Mouse (Mus musculus) stomach, embryonic 14.5 days (tissue): Measurements from ENCODE around the gene Hoxa6. TPM values are rescaled to one million over a fixed set of nuclear protein-coding genes. Genes with fewer than 3 reads are reported as not detected.

Experiments
- ATAC-seq: fragments of 200-750 bp; cut with Nextera tagmentation; 2 replicates; pipeline ENCODE4 v1.8.0; 2017; ENCODE audit warnings: low read depth, moderate TSS enrichment; ENCODE audit not compliant: insufficient number of reproducible peaks, insufficient read depth, low FRiP score
- H3K27ac ChIP-seq: fragments of 300-500 bp; sonication (generic); 2 replicates; pipeline ENCODE4 v1.5.1; 2014; ENCODE audit warnings: mild to moderate bottlenecking, low read length, moderate library complexity, mixed read lengths
- H3K27me3 ChIP-seq: fragments of 300-500 bp; sonication (generic); 2 replicates; pipeline ENCODE4 v1.6.1; 2014; ENCODE audit warnings: low read length, control low read depth, mixed read lengths; ENCODE audit not compliant: control insufficient read depth, insufficient read depth
- H3K36me3 ChIP-seq: fragments of 300-500 bp; sonication (generic); 2 replicates; pipeline ENCODE4 v1.6.1; 2014; ENCODE audit warnings: mild to moderate bottlenecking, control low read depth, low read length, moderate library complexity, mixed read lengths; ENCODE audit not compliant: control insufficient read depth, insufficient read depth
- H3K4me1 ChIP-seq: fragments of 300-500 bp; sonication (generic); 2 replicates; pipeline ENCODE4 v1.6.1; 2014; ENCODE audit warnings: low read length, control low read depth, mixed read lengths; ENCODE audit not compliant: control insufficient read depth, insufficient read depth
- H3K4me2 ChIP-seq: fragments of 300-500 bp; sonication (generic); replicated peaks from 2 replicates; pipeline ENCODE4 v1.6.1; 2014; ENCODE audit warnings: low read depth, low read length, control low read depth
- H3K4me3 ChIP-seq: fragments of 300-500 bp; sonication (generic); 2 replicates; pipeline ENCODE4 v1.5.1; 2014; ENCODE audit warnings: low read depth, low read length, control low read depth
- H3K9ac ChIP-seq: fragments of 300-500 bp; sonication (generic); replicated peaks from 2 replicates; pipeline ENCODE4 v1.6.1; 2014; ENCODE audit warnings: low read depth, mild to moderate bottlenecking, control low read depth, low read length, moderate library complexity, mixed read lengths
- H3K9me3 ChIP-seq: fragments of 300-500 bp; sonication (generic); 2 replicates; pipeline ENCODE4 v1.6.1; 2016; ENCODE audit warnings: low read depth, low read length, control low read depth; ENCODE audit not compliant: control insufficient read depth
- WGBS: fragments of 180-500 bp; shearing (Covaris S2); extraction: QIAGEN DNeasy Blood & Tissue Kit; methylation state at CpG from one replicate; pipeline ENCODE4 v1.1.7; 2014; 5-methylcytosine and 5-hydroxymethylcytosine counted together
- polyA plus RNA-seq: library from polyadenylated mRNA; unstranded; fragments of >200 nt; fragmentation: Nextera tagmentation; extraction: Ambion mirVana; gene quantifications from 2 replicates; pipeline ENCODE4 v1.2.1, GENCODE M21; 2014

The Hoxa6 gene
- polyA plus RNA-seq, 1 experiment from 2014 or later = 3.4 TPM

GRCm38 (mm10) chr6:52225612-52226568 lies 17.4 kb upstream of the Hoxa6 start:
- peak overlapping the region; percentile 21 for H3K4me2 ChIP-seq
- H3K4me3 ChIP-seq = peak overlapping the region; percentile 18; the same call in 1 of the 2 replicates
- no peak overlapping the region for H3K9ac ChIP-seq
- H3K4me1 ChIP-seq = no peaks in the 10 kb centered on the region
- H3K27ac ChIP-seq = no peak overlapping the region
- ATAC-seq = no peak
- H3K9me3 ChIP-seq = no peaks in the 10 kb centered on the region
- H3K27me3 ChIP-seq = peaks cover 55% of the 10 kb centered on the region
- H3K36me3 ChIP-seq = no peaks in the 10 kb centered on the region
- WGBS = 3% methylated on average over 69 of the region's 69 CpGs

- H3K27me3 ChIP-seq = peaks cover 61% of the 10 kb centered on the region
- H3K9me3 ChIP-seq = no peaks in the 10 kb centered on the region
- H3K27ac ChIP-seq = no peak overlapping the region
- no peak overlapping the region for H3K9ac ChIP-seq
- peak overlapping the region; percentile 18; the same call in 1 of the 2 replicates for H3K4me3 ChIP-seq
- ATAC-seq = no peak; the same call in 1 of the 2 replicates
- H3K36me3 ChIP-seq = no peaks in the 10 kb centered on the region
- WGBS = 1% methylated on average over 36 of the region's 36 CpGs
- no peaks in the 10 kb centered on the region for H3K4me1 ChIP-seq
- H3K4me2 ChIP-seq = peak overlapping the region; percentile 21; the same call in 1 of the 2 replicates
These were observed 16.5 kb upstream of the Hoxa6 start for GRCm38 (mm10) chr6:52224895-52225611.

GRCm38 (mm10) chr6:52223939-52224760 lies 15.6 kb upstream of the Hoxa6 start:
- Histone ChIP-seq H3K27me3 (peaks cover 60% of the 10 kb centered on the region), H3K9ac (no peak overlapping the region; the same call in 1 of the 2 replicates), H3K4me2 (peak overlapping the region; percentile 21; the same call in 1 of the 2 replicates), H3K9me3 (no peaks in the 10 kb centered on the region), H3K36me3 (no peaks in the 10 kb centered on the region), H3K4me3 (peak overlapping the region; percentile 17; the same call in 1 of the 2 replicates), H3K27ac (no peak overlapping the region), H3K4me1 (no peaks in the 10 kb centered on the region)
- no peak for ATAC-seq
- WGBS = 7% methylated on average over 24 of the region's 24 CpGs

GRCm38 (mm10) chr6:52222729-52223128 lies 14.2 kb upstream of the Hoxa6 start:
- no peak overlapping the region; the same call in 1 of the 2 replicates for H3K4me3 ChIP-seq

GRCm38 (mm10) chr6:52221993-52222685 lies 13.6 kb upstream of the Hoxa6 start:
- Histone ChIP-seq H3K27me3 (peaks cover 69% of the 10 kb centered on the region), H3K4me1 (0 out of 2 replicates have a peak, but pooled peaks cover 4% of the 10 kb centered on the region), H3K9ac (no peak overlapping the region), H3K4me2 (peak overlapping the region; percentile 77), H3K4me3 (peak overlapping the region; percentile 49), H3K9me3 (no peaks in the 10 kb centered on the region), H3K27ac (peak overlapping the region; percentile 11; the same call in 1 of the 2 replicates), H3K36me3 (no peaks in the 10 kb centered on the region)
- ATAC-seq = no peak
- 12% methylated on average over 21 of the region's 21 CpGs for WGBS

More at GRCm38 (mm10) chr6:52222729-52223128, 14.2 kb upstream of the Hoxa6 start:
- H3K9me3 ChIP-seq = no peaks in the 10 kb centered on the region
- no peak overlapping the region; the same call in 1 of the 2 replicates for H3K27ac ChIP-seq
- WGBS = 34% methylated on average over 13 of the region's 13 CpGs
- no peak overlapping the region for H3K9ac ChIP-seq
- H3K4me1 ChIP-seq = 0 out of 2 replicates have a peak, but pooled peaks cover under 1% of the 10 kb centered on the region
- ATAC-seq = no peak
- peak overlapping the region; percentile 77; the same call in 1 of the 2 replicates for H3K4me2 ChIP-seq
- no peaks in the 10 kb centered on the region for H3K36me3 ChIP-seq
- H3K27me3 ChIP-seq = peaks cover 71% of the 10 kb centered on the region

- H3K4me2 ChIP-seq = peak within 1 kb of the TSS; percentile 77
- H3K9ac ChIP-seq = peak within 1 kb of the TSS; percentile 39; the same call in 1 of the 2 replicates
- H3K4me3 ChIP-seq = peak within 1 kb of the TSS; percentile 49
- 1% methylated on average over 46 of the region's 46 CpGs for WGBS
- peak within 1 kb of the TSS; percentile 75; the same call in 1 of the 2 replicates for H3K27ac ChIP-seq
- peaks cover 65% of the 10 kb centered on the region for H3K27me3 ChIP-seq
- ATAC-seq = 0 out of 2 replicates have a peak, but pooled peaks have one; percentile 42
- 0 out of 2 replicates have a peak, but pooled peaks cover 4% of the 10 kb centered on the region for H3K4me1 ChIP-seq
- no peaks in the 10 kb centered on the region for H3K36me3 ChIP-seq
- H3K9me3 ChIP-seq = no peaks in the 10 kb centered on the region
These were observed 12.9 kb upstream of the Hoxa6 start, which contains the start of gene Hoxa7 for GRCm38 (mm10) chr6:52221337-52221992. Gene Hoxa7, minus strand, starts transcription at chr6:52221854.

- Histone ChIP-seq H3K4me2 (peak overlapping the region; percentile 77), H3K9ac (no peak overlapping the region), H3K4me1 (0 out of 2 replicates have a peak, but pooled peaks cover 4% of the 10 kb centered on the region), H3K36me3 (no peaks in the 10 kb centered on the region), H3K4me3 (peak overlapping the region; percentile 49), H3K27ac (peak overlapping the region; percentile 75; the same call in 1 of the 2 replicates), H3K9me3 (no peaks in the 10 kb centered on the region), H3K27me3 (peaks cover 60% of the 10 kb centered on the region)
- 14% methylated on average over 12 of the region's 12 CpGs for WGBS
- no peak for ATAC-seq
These were observed 12.4 kb upstream of the Hoxa6 start for GRCm38 (mm10) chr6:52220865-52221310.
